Mouse (Mus musculus) G1E (cell line): ENCODE data around the gene Abca4.

ENCODE experiments used
- CTCF ChIP-seq: IDR thresholded peaks from 2 replicates; pipeline ENCODE4 v1.5.1; 2012; ENCODE audit warnings: low read depth, low read length, inconsistent platforms, mixed read lengths
- GATA1 ChIP-seq: IDR thresholded peaks from 2 replicates; pipeline ENCODE4 v1.6.1; 2012; ENCODE audit warnings: borderline replicate concordance, low read length, inconsistent platforms, mixed read lengths
- GATA2 ChIP-seq: IDR thresholded peaks from 2 replicates; pipeline ENCODE4 v1.6.1; 2012; ENCODE audit warnings: low read depth, low read length, inconsistent platforms, borderline replicate concordance
- POLR2AphosphoS5 ChIP-seq: IDR thresholded peaks from 2 replicates; pipeline ENCODE4 v1.6.1; 2012; ENCODE audit warnings: low read depth, low read length, inconsistent platforms; ENCODE audit not compliant: insufficient replicate concordance
- TAL1 ChIP-seq: conservative IDR thresholded peaks from 2 replicates; pipeline ENCODE4 v1.6.1; 2012; ENCODE audit warnings: low read depth, low read length, inconsistent platforms, mixed read lengths

DNA sequence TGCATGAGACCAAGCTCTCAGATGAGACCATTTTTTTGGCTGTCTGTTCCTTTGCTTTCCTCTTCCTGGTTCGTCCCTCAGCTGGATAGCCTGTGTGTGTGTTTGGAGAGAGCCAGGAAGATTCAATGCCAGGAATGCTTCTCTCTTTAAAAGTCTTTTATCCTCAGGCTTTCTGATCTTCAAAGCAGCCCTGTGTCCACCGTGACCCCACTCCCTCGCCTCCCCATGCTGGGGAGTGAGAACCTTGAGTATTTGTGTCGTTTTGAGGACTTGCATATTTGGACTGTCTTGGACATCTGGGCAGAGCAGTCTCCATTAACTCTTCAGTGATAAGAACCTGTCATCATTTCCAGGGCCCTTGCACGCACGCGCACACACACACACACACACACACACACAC, 57.8 kb downstream of the Abca4 start:
- TF ChIP-seq GATA1 (no peak), CTCF (no peak), POLR2AphosphoS5 (no peak), TAL1 (no peak), GATA2 (no peak)
